Mouse (Mus musculus) gastrocnemius, adult 18-20 months (tissue): ENCODE data around the gene Myo1a. TPM values are rescaled to one million over a fixed set of nuclear protein-coding genes. Genes with fewer than 3 reads are reported as not detected.
"Not testable (repeated sequence)": the region's sequence is repeated elsewhere in the genome, so short reads cannot be mapped to it uniquely, and the experiment has no call there.

ENCODE experiments used
- DNase-seq: peaks from one replicate; pipeline ENCODE4 v3.0.0; 2021; ENCODE audit warnings: low spot score
- total RNA-seq, 2 experiments: library from RNA; stranded (reverse); gene quantifications; 2 replicates each; pipeline ENCODE4 v1.2.3; 2021

The Myo1a gene
- total RNA-seq, 2 experiments from 2014 or later: not detected

DNA sequence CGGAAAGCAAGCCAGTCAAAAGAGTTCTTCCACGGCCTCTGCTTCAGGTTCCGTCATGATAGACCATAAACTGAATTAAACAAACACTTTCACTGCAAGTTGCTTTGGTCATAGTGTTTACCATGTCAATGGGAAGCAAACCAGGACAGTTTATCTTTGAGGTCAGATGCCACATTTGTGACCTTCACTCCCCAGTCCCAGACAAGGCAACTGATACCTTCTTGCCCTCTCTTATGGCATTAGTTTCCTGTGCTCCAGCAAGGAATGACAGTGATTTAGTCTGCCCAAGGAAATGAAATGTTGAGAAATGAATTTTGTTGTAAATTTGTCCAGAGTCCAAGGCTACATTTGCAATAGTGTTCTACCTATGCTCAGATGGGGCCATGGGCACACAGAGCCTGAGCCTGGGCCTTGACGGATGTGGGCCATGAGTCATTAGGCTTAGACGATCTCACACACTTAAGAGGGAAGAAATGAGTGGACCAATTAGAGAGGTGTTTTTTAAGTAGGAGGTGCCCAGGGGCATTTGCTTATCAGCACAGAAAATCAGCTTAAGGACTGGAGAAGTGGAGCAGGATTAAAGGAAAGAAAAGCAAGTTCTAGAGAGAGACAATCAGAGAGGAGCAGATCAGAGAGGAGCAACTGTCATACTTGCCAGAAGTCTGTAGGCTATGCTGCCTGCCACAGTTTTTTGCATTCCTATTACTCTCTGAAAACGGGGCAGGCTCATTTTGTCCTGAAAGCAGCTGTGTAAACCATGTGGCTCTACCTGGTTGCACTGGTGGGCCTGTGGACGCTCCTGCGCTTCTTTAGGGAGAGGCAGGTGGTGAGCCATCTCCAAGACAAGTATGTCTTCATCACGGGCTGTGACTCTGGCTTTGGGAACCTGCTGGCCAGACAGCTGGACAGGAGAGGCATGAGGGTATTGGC, 54.5 kb downstream of the Myo1a start, which contains the start of the genes Rdh1 and Rdh16f1:
Gene Rdh1 (plus strand): TSS at position 541 of the 930 bp plus-strand sequence.
Gene Rdh16f1 (plus strand): TSS at position 607 of the 930 bp plus-strand sequence.
- no peak for DNase-seq

DNA sequence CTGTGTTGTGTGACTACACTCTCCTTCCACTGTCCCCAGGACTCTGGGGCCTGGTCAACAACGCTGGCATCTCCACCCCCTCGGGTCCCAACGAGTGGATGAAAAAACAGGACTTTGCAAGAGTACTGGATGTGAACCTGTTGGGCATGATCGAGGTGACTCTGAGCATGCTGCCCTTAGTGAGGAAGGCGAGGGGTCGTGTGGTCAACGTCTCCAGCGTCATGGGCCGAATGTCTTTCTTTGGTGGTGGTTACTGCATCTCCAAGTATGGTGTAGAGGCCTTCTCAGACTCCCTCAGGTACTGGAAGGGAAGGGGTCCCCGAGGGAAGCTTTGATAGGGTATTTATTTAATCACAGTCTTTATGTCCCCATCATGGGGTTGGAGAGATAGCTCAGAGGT, 58.0 kb downstream of the Myo1a start:
- DNase-seq: not testable (repeated sequence)

DNA sequence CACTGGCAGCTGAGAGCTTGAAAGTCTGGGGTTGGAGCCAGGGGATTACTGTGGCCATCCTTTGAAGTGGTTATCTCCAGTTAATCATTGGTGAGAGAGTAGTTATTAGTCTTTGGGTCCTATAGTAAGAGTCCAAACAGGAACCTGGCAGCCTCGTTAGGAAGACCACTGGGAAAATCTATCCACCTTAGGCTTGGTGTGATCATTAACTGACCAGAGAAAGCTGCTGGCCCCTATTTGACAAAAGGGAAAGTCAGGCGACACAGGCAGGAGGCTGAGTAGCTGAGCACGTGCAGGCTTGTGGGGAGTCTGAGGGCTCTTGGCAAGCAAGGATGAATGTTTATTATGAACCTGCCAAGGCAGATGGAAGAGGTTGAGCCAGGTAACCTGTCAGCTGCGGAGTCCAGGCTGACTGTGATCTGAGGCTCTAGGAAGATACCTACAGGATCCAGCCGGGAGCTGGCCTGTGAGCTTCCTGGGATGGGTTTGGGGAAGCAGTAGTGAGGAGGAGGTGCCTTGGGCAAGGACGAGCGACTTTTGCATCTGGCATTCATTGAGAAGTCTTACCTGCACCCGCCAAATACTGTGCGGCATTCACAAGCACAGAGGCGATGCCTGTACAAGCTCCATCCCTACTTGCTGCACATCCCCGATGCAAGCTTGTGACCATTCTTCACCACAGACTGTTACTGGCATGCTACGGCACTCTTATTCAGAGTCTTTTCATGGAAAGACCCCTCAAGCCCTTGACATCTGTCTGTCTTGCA, 59.1 kb downstream of the Myo1a start:
- no peak for DNase-seq

DNA sequence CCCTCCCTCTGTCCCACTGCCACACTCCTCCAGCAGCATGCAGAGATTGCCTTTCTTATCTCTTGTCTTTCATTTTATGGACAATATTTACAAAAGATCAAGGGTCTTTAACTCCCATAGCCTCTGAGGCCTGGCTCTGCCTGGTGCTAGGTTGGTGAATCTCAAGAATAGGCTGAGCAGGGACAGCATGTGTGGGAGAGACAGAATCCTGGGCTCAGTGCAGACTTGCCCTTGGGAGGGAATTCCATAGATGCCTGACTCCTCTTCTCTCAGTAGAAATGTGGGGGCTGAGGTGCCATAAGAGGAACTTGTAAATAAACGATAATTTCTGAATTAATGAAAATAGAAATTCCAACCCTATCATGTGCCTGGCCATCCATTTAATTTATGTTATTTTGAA, 61.6 kb downstream of the Myo1a start:
- DNase-seq: no peak

Other genes with a start within 250 kb of the Myo1a start
- 100 to 1,000 TPM; 381 to 402 TPM for gene Stac3, start 203.5 kb upstream of the Myo1a start, total RNA-seq
- gene Ndufa4l2, start 190.2 kb upstream of the Myo1a start, total RNA-seq: 10 to 100 TPM; 10.1 to 13.7 TPM
- 10 to 100 TPM; 25.8 to 25.9 TPM for gene Shmt2, start 182.7 kb upstream of the Myo1a start, total RNA-seq
- gene Nxph4, start 170.6 kb upstream of the Myo1a start, total RNA-seq: under 1 TPM; 0.14 to 0.36 TPM
- gene Lrp1, start 84.0 kb upstream of the Myo1a start, total RNA-seq: 10 to 100 TPM; 40.8 to 43.4 TPM
- 10 to 100 TPM; 16.0 to 17.9 TPM for gene Stat6, start 62.2 kb upstream of the Myo1a start, total RNA-seq
- 1 to 10 TPM; 2.5 to 2.7 TPM for gene Nemp1, start 38.3 kb upstream of the Myo1a start, total RNA-seq
- gene Nab2, start 36.6 kb upstream of the Myo1a start, total RNA-seq: 1 to 10 TPM; 3.4 to 3.5 TPM
- not detected for gene Tac2, start 19.3 kb downstream of the Myo1a start, total RNA-seq
- 1 to 10 TPM; 6.3 to 6.6 TPM for gene Zbtb39, start 34.4 kb downstream of the Myo1a start, total RNA-seq
- under 1 TPM; 0.14 to 0.25 TPM for gene Gpr182, start 46.6 kb downstream of the Myo1a start, total RNA-seq
- not detected for gene Rdh1, start 54.6 kb downstream of the Myo1a start, total RNA-seq
- gene Rdh16f1, start 54.6 kb downstream of the Myo1a start, total RNA-seq: under 1 TPM; 0.30 to 0.31 TPM
- gene Rdh9, start 71.2 kb downstream of the Myo1a start, total RNA-seq: not detected
- under 1 TPM in 1 of 2 experiments, not detected in 1; 0.11 TPM for gene Rdh16, start 96.0 kb downstream of the Myo1a start, total RNA-seq
- gene Rdh19, start 144.8 kb downstream of the Myo1a start, total RNA-seq: not detected
- not detected for gene Rdh16f2, start 161.3 kb downstream of the Myo1a start, total RNA-seq
- under 1 TPM in 1 of 2 experiments, not detected in 1; 0.38 TPM for gene Rdh7, start 183.6 kb downstream of the Myo1a start, total RNA-seq
- gene Sdr9c7, start 193.3 kb downstream of the Myo1a start, total RNA-seq: not detected